Mouse (Mus musculus) cerebellum, postnatal 4 days (tissue): Measurements from ENCODE around the gene Auts2.

Experiments used
- DNase-seq, 2 experiments: peaks; one replicate each; pipeline ENCODE4 v3.0.0; 2022; ENCODE audit warnings: low spot score in 2 of 2, mixed read lengths in 1 of 2

The Auts2 gene

GRCm38 (mm10) chr5:131803609-131804008 lies 739.5 kb downstream of the Auts2 start:
- no peak for DNase-seq

GRCm38 (mm10) chr5:131802340-131803036 lies 740.7 kb downstream of the Auts2 start:
- DNase-seq: no peak

GRCm38 (mm10) chr5:131801924-131802323 lies 741.2 kb downstream of the Auts2 start:
- no peak for DNase-seq

GRCm38 (mm10) chr5:131798373-131798772 lies 744.8 kb downstream of the Auts2 start:
- no peak for DNase-seq

GRCm38 (mm10) chr5:131797044-131797443 lies 746.1 kb downstream of the Auts2 start:
- no peak for DNase-seq

- DNase-seq: peak in 1 of 2 experiments; percentile 71
These were observed 748.6 kb downstream of the Auts2 start for GRCm38 (mm10) chr5:131794411-131795133.

GRCm38 (mm10) chr5:131789601-131790000 lies 753.5 kb downstream of the Auts2 start:
- DNase-seq: no peak

- DNase-seq: no peak
These were observed 755.1 kb downstream of the Auts2 start for GRCm38 (mm10) chr5:131788008-131788407.

- no peak for DNase-seq
These were observed 759.9 kb downstream of the Auts2 start for GRCm38 (mm10) chr5:131783241-131783640.

- DNase-seq: no peak
These were observed 762.1 kb downstream of the Auts2 start for GRCm38 (mm10) chr5:131781063-131781462.

- no peak for DNase-seq
These were observed 764.0 kb downstream of the Auts2 start for GRCm38 (mm10) chr5:131779171-131779570.

- no peak for DNase-seq
These were observed 767.5 kb downstream of the Auts2 start for GRCm38 (mm10) chr5:131775672-131776071.

GRCm38 (mm10) chr5:131775222-131775621 lies 767.9 kb downstream of the Auts2 start:
- peak; percentile 39 to 72 for DNase-seq

GRCm38 (mm10) chr5:131774792-131775191 lies 768.4 kb downstream of the Auts2 start:
- DNase-seq: no peak

- DNase-seq: no peak
These were observed 770.5 kb downstream of the Auts2 start for GRCm38 (mm10) chr5:131772616-131773015.

- DNase-seq: no peak
These were observed 773.9 kb downstream of the Auts2 start for GRCm38 (mm10) chr5:131769273-131769672.

GRCm38 (mm10) chr5:131767699-131768264 lies 775.4 kb downstream of the Auts2 start:
- DNase-seq: no peak

GRCm38 (mm10) chr5:131767176-131767575 lies 776.0 kb downstream of the Auts2 start:
- no peak for DNase-seq

- no peak for DNase-seq
These were observed 783.7 kb downstream of the Auts2 start for GRCm38 (mm10) chr5:131759432-131759831.

- no peak for DNase-seq
These were observed 792.8 kb downstream of the Auts2 start for GRCm38 (mm10) chr5:131750330-131750729.

- no peak for DNase-seq
These were observed 793.9 kb downstream of the Auts2 start for GRCm38 (mm10) chr5:131749211-131749610.

GRCm38 (mm10) chr5:131743069-131743468 lies 800.1 kb downstream of the Auts2 start:
- no peak for DNase-seq

- DNase-seq: no peak
These were observed 805.7 kb downstream of the Auts2 start for GRCm38 (mm10) chr5:131737476-131737875.
